Mouse (Mus musculus): Measurements from ENCODE around the gene Rbm47. TPM values are rescaled to one million over a fixed set of nuclear protein-coding genes. Genes with fewer than 3 reads are reported as not detected.

Rbm47 gene
- polyA plus RNA-seq, 1 experiment from 2014 or later: 1.9 TPM

- Histone ChIP-seq H3K27ac (ENCODE audit: low read length) (no peak overlapping the region), H3K27me3 (ENCODE audit: control insufficient read depth, insufficient read depth, low read depth, low read length) (no peaks in the 10 kb centered on the region), H3K4me1 (ENCODE audit: control insufficient read depth, insufficient read depth, low read length) (no peaks in the 10 kb centered on the region), H3K36me3 (ENCODE audit: control insufficient read depth, insufficient read depth, low read length) (no peaks in the 10 kb centered on the region), H3K9me3 (replicated peaks; ENCODE audit: control insufficient read depth, low read length, poor library complexity, severe bottlenecking) (no peaks in the 10 kb centered on the region), H3K4me2 (ENCODE audit: low read length) (no peak overlapping the region), H3K9ac (ENCODE audit: low read depth, low read length) (no peak overlapping the region), H3K4me3 (ENCODE audit: low read depth, low read length) (no peak overlapping the region)
- no peak for ATAC-seq
- 54% methylated on average over 10 of the region's 10 CpGs for WGBS
These were observed 130.1 kb downstream of the Rbm47 start for GRCm38 (mm10) chr5:66042651-66043340.

- H3K27me3 ChIP-seq (ENCODE audit: control insufficient read depth, insufficient read depth, low read depth, low read length): no peaks in the 10 kb centered on the region
- no peak overlapping the region for H3K9ac ChIP-seq (ENCODE audit: low read depth, low read length)
- H3K27ac ChIP-seq (ENCODE audit: low read length): no peak overlapping the region
- H3K4me3 ChIP-seq (ENCODE audit: low read depth, low read length): no peak overlapping the region
- H3K36me3 ChIP-seq (ENCODE audit: control insufficient read depth, insufficient read depth, low read length): no peaks in the 10 kb centered on the region
- no peaks in the 10 kb centered on the region for H3K9me3 ChIP-seq (replicated peaks; ENCODE audit: control insufficient read depth, low read length, poor library complexity, severe bottlenecking)
- no peak overlapping the region for H3K4me2 ChIP-seq (ENCODE audit: low read length)
- 0 out of 2 replicates have a peak, but pooled peaks cover 2% of the 10 kb centered on the region for H3K4me1 ChIP-seq (ENCODE audit: control insufficient read depth, insufficient read depth, low read length)
- WGBS: 93% methylated on average over 7 of the region's 7 CpGs
- no peak for ATAC-seq
These were observed 132.1 kb downstream of the Rbm47 start for GRCm38 (mm10) chr5:66040744-66041279.

DNA sequence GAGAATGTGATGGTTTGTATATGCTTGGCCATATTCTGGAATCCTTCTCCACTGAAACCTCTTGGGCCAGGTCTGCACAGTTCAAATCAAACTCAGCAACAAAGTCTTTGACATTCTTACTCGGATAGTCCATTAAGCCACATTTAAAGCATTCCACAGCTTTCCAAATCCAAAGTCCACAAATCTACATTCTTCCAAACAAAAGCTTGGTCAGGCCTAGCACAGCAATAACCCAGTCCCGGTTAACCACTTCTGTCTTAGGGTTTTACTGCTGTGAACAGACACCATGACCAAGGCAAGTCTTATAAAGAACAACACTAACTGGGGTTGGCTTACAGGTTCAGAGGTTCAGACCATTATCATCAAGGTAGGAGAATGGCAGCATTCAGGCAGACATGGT is 133.1 kb downstream of the Rbm47 start:
- Histone ChIP-seq H3K27ac (ENCODE audit: low read length) (no peak overlapping the region), H3K9me3 (replicated peaks; ENCODE audit: control insufficient read depth, low read length, poor library complexity, severe bottlenecking) (no peaks in the 10 kb centered on the region), H3K27me3 (ENCODE audit: control insufficient read depth, insufficient read depth, low read depth, low read length) (no peaks in the 10 kb centered on the region), H3K4me2 (ENCODE audit: low read length) (no peak overlapping the region), H3K9ac (ENCODE audit: low read depth, low read length) (no peak overlapping the region), H3K4me3 (ENCODE audit: low read depth, low read length) (no peak overlapping the region), H3K4me1 (ENCODE audit: control insufficient read depth, insufficient read depth, low read length) (0 out of 2 replicates have a peak, but pooled peaks cover 2% of the 10 kb centered on the region), H3K36me3 (ENCODE audit: control insufficient read depth, insufficient read depth, low read length) (no peaks in the 10 kb centered on the region)
- WGBS: 91% methylated on average over 2 of the region's 2 CpGs
- ATAC-seq: no peak

DNA sequence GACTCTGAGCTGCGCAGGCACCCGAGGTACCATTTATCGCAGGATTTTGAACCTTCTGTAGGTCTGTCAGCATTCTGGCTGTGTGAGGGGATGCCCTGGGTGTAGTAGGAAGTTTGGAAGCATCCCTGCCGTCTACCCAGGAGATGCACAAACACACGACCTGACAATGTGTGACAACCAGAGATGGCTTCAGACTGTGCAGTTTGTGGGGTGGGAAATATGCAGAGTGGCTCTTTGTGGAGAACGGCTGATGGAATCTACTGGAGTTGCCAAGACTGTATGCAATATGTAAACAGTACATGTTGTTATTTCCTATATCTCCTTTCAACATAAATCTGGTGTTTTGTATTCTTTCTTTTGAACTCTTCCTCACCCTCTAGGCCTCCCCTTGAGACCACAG is 135.9 kb downstream of the Rbm47 start:
- Histone ChIP-seq H3K4me2 (ENCODE audit: low read length) (no peak overlapping the region), H3K27me3 (ENCODE audit: control insufficient read depth, insufficient read depth, low read depth, low read length) (no peaks in the 10 kb centered on the region), H3K9me3 (replicated peaks; ENCODE audit: control insufficient read depth, low read length, poor library complexity, severe bottlenecking) (no peaks in the 10 kb centered on the region), H3K36me3 (ENCODE audit: control insufficient read depth, insufficient read depth, low read length) (no peaks in the 10 kb centered on the region), H3K9ac (ENCODE audit: low read depth, low read length) (no peak overlapping the region), H3K4me1 (ENCODE audit: control insufficient read depth, insufficient read depth, low read length) (0 out of 2 replicates have a peak, but pooled peaks cover 2% of the 10 kb centered on the region), H3K4me3 (ENCODE audit: low read depth, low read length) (no peak overlapping the region), H3K27ac (ENCODE audit: low read length) (no peak overlapping the region)
- WGBS: 67% methylated on average over 6 of the region's 6 CpGs
- no peak for ATAC-seq

- 34% methylated on average over 7 of the region's 7 CpGs for WGBS
- no peaks in the 10 kb centered on the region for H3K27me3 ChIP-seq (ENCODE audit: control insufficient read depth, insufficient read depth, low read depth, low read length)
- no peak overlapping the region for H3K4me3 ChIP-seq (ENCODE audit: low read depth, low read length)
- no peaks in the 10 kb centered on the region for H3K36me3 ChIP-seq (ENCODE audit: control insufficient read depth, insufficient read depth, low read length)
- no peak overlapping the region for H3K9ac ChIP-seq (ENCODE audit: low read depth, low read length)
- H3K4me1 ChIP-seq (ENCODE audit: control insufficient read depth, insufficient read depth, low read length): 0 out of 2 replicates have a peak, but pooled peaks cover 2% of the 10 kb centered on the region
- no peaks in the 10 kb centered on the region for H3K9me3 ChIP-seq (replicated peaks; ENCODE audit: control insufficient read depth, low read length, poor library complexity, severe bottlenecking)
- peak; percentile 39; the same call in 1 of the 2 replicates for ATAC-seq
- H3K27ac ChIP-seq (ENCODE audit: low read length): peak overlapping the region; percentile 14; the same call in 1 of the 2 replicates
- H3K4me2 ChIP-seq (ENCODE audit: low read length): no peak overlapping the region
These were observed 136.4 kb downstream of the Rbm47 start for GRCm38 (mm10) chr5:66036440-66037054.

DNA sequence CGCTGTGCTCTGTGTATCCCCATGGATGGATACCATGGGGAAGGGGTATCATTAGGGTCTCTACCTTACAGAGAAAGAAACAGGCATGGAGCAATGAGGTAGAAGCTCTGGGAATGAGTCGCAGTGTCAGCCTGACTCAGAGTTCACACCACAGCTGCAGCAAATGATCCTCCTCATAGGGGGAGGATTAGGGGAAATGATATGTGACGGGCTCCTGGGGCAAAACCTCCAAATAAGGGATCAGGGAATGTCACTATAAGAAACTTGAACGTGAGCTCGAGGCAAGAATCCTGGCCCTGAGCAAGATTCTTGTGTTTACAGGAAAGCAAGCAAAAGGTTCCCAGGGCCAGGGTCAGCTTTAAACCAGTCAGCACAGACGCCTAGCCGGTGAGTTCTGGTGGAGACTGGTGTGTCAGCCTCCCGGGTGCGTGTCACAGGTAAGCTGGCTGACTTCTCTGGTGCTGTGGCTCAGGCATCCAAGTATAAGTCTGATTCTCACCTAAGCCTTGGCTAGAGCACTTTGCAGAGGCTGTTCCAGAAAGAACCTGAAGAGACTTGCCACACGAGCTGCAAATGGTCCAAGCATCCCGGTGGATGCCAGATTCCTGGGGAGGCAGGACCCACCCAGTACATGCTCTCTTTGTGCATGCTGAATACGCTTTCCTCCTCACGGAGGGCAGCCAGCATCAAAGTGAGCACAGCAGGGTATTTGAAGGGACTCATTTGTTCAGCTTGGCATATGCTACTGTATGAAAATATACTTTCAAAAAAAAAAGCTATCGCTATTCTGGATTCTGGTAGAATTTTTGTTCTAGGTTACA is 138.3 kb downstream of the Rbm47 start:
- 57% methylated on average over 14 of the region's 14 CpGs for WGBS
- no peak for ATAC-seq
- no peak overlapping the region for H3K4me2 ChIP-seq (ENCODE audit: low read length)

GRCm38 (mm10) chr5:66032826-66033225 is 140.1 kb downstream of the Rbm47 start:
- Histone ChIP-seq H3K4me1 (ENCODE audit: control insufficient read depth, insufficient read depth, low read length) (0 out of 2 replicates have a peak, but pooled peaks cover 2% of the 10 kb centered on the region), H3K4me3 (ENCODE audit: low read depth, low read length) (no peak overlapping the region), H3K9me3 (replicated peaks; ENCODE audit: control insufficient read depth, low read length, poor library complexity, severe bottlenecking) (no peaks in the 10 kb centered on the region), H3K27ac (ENCODE audit: low read length) (no peak overlapping the region), H3K9ac (ENCODE audit: low read depth, low read length) (no peak overlapping the region), H3K4me2 (ENCODE audit: low read length) (no peak overlapping the region), H3K36me3 (ENCODE audit: control insufficient read depth, insufficient read depth, low read length) (no peaks in the 10 kb centered on the region), H3K27me3 (ENCODE audit: control insufficient read depth, insufficient read depth, low read depth, low read length) (no peaks in the 10 kb centered on the region)
- ATAC-seq: no peak
- WGBS: 100% methylated on average over 1 of the region's 1 CpGs

More for the DNA sequence above, 138.3 kb downstream of the Rbm47 start:
- 0 out of 2 replicates have a peak, but pooled peaks cover 2% of the 10 kb centered on the region for H3K4me1 ChIP-seq (ENCODE audit: control insufficient read depth, insufficient read depth, low read length)
- no peak overlapping the region for H3K4me3 ChIP-seq (ENCODE audit: low read depth, low read length)
- H3K36me3 ChIP-seq (ENCODE audit: control insufficient read depth, insufficient read depth, low read length): no peaks in the 10 kb centered on the region
- H3K9ac ChIP-seq (ENCODE audit: low read depth, low read length): no peak overlapping the region
- H3K27me3 ChIP-seq (ENCODE audit: control insufficient read depth, insufficient read depth, low read depth, low read length): no peaks in the 10 kb centered on the region
- no peaks in the 10 kb centered on the region for H3K9me3 ChIP-seq (replicated peaks; ENCODE audit: control insufficient read depth, low read length, poor library complexity, severe bottlenecking)
- no peak overlapping the region for H3K27ac ChIP-seq (ENCODE audit: low read length)

GRCm38 (mm10) chr5:66031699-66032098 is 141.2 kb downstream of the Rbm47 start:
- WGBS: 88% methylated on average over 5 of the region's 5 CpGs
- H3K4me2 ChIP-seq (ENCODE audit: low read length): no peak overlapping the region
- no peaks in the 10 kb centered on the region for H3K4me1 ChIP-seq (ENCODE audit: control insufficient read depth, insufficient read depth, low read length)
- H3K9me3 ChIP-seq (replicated peaks; ENCODE audit: control insufficient read depth, low read length, poor library complexity, severe bottlenecking): 0 out of 2 replicates have a peak, but pooled peaks cover under 1% of the 10 kb centered on the region
- H3K4me3 ChIP-seq (ENCODE audit: low read depth, low read length): no peak overlapping the region
- no peak for ATAC-seq
- no peak overlapping the region for H3K9ac ChIP-seq (ENCODE audit: low read depth, low read length)
- no peaks in the 10 kb centered on the region for H3K36me3 ChIP-seq (ENCODE audit: control insufficient read depth, insufficient read depth, low read length)
- H3K27me3 ChIP-seq (ENCODE audit: control insufficient read depth, insufficient read depth, low read depth, low read length): no peaks in the 10 kb centered on the region
- H3K27ac ChIP-seq (ENCODE audit: low read length): no peak overlapping the region
